ENCODE assay signal across 8 mouse cellular contexts in genomic region chr7:46846486-46847244, GRCm38 (mm10). TPM values are rescaled to one million over a fixed set of nuclear protein-coding genes. Genes with fewer than 3 reads are reported as not detected.
DNase-seq lines count a peak whose midpoint lies in the region; ATAC-seq and TF ChIP-seq lines count a peak whose summit lies in the region.

No protein-coding gene starts in this region.

- peak; percentile 59 to 75; a peak in 3 of 4 replicates for TF ChIP-seq POLR2A in MEL (IDR thresholded peaks at IDR 0.05; ENCODE audit: control insufficient read depth in 1 of 2, insufficient read depth in 1 of 2, low read depth in 1 of 2, low read length in 2 of 2, poor library complexity in 1 of 2)

- peak; percentile 90 for DNase-seq in MEL (ENCODE audit: low read depth, low spot score)
- peak; percentile 85 for DNase-seq in forebrain, embryonic 14.5 days (ENCODE audit: low spot score)
- DNase-seq in heart, postnatal 14 days: peak; percentile 52 to 64
- DNase-seq in kidney, postnatal 4 days: peak; percentile 72 to 84
- peak; percentile 83 for DNase-seq in lung, embryonic 14.5 days
- DNase-seq in thymus, adult 18-20 months: peak; percentile 60 to 71

- TF ChIP-seq EP300 in MEL (IDR thresholded peaks at IDR 0.05; ENCODE audit: low read depth in 1 of 2, low read length in 2 of 2): no peak; a peak in 1 of 4 replicates

- H3K4me3 ChIP-seq in MEL (ENCODE audit: control insufficient read depth in 1 of 2, insufficient read depth in 1 of 2, low read depth in 2 of 2, low read length in 2 of 2): peak overlapping the region; percentile 84 to 94
- peak overlapping the region; percentile 72 for H3K4me3 ChIP-seq in forebrain, embryonic 14.5 days (ENCODE audit: low read depth, low read length)
- peak overlapping the region; percentile 64 for H3K4me3 ChIP-seq in lung, embryonic 14.5 days (ENCODE audit: low read depth, low read length)

- intact Hi-C loops in heart, postnatal 14 days (cut with DNase I): loop anchor here (1.0 to 5.0 kb wide), 3 partner anchors 51 to 161 kb away; partner anchors contain the start of genes Spty2d1 and Tsg101

- TF ChIP-seq RAD21 in MEL (IDR thresholded peaks at IDR 0.05; ENCODE audit: low read depth, low read length): no peak

- peak overlapping the region; percentile 94 for H3K9ac ChIP-seq in MEL (ENCODE audit: control insufficient read depth, low read depth, low read length, poor library complexity, severe bottlenecking)
- H3K9ac ChIP-seq in forebrain, embryonic 14.5 days (ENCODE audit: low read length): peak overlapping the region; percentile 89
- H3K9ac ChIP-seq in lung, embryonic 14.5 days: peak overlapping the region; percentile 88

- peak overlapping the region; percentile 84 for H3K4me2 ChIP-seq in forebrain, embryonic 14.5 days (ENCODE audit: low read length)
- peak overlapping the region; percentile 93 for H3K4me2 ChIP-seq in lung, embryonic 14.5 days

- no peaks in the 10 kb centered on the region for H3K27me3 ChIP-seq in MEL (ENCODE audit: control insufficient read depth in 1 of 2, insufficient read depth in 2 of 2, low read length in 2 of 2)
- no peaks in the 10 kb centered on the region for H3K27me3 ChIP-seq in forebrain, embryonic 14.5 days (replicated peaks; ENCODE audit: control insufficient read depth, insufficient read depth, low read length)
- H3K27me3 ChIP-seq in lung, embryonic 14.5 days (ENCODE audit: insufficient read depth, low read length): no peaks in the 10 kb centered on the region

- peaks cover 0 to 11% of the 10 kb centered on the region in 2 experiments for H3K4me1 ChIP-seq in MEL (ENCODE audit: control insufficient read depth in 1 of 2, insufficient read depth in 2 of 2, low read length in 2 of 2)
- H3K4me1 ChIP-seq in forebrain, embryonic 14.5 days (ENCODE audit: control insufficient read depth, insufficient read depth, low read length): no peaks in the 10 kb centered on the region; the same call in 1 of the 2 replicates
- H3K4me1 ChIP-seq in lung, embryonic 14.5 days (ENCODE audit: insufficient read depth): peaks cover under 1% of the 10 kb centered on the region; the same call in 1 of the 2 replicates

- 2% methylated on average over 28 of the region's 28 CpGs for WGBS in forebrain, embryonic 14.5 days
- WGBS in lung, embryonic 14.5 days: 2% methylated on average over 28 of the region's 28 CpGs

- peaks cover 32% of the 10 kb centered on the region for H3K79me2 ChIP-seq in MEL (ENCODE audit: control insufficient read depth, insufficient read depth, low read length, poor library complexity)

- H3K27ac ChIP-seq in MEL (ENCODE audit: control insufficient read depth, low read depth, low read length): peak overlapping the region; percentile 86
- peak overlapping the region; percentile 78; the same call in 1 of the 2 replicates for H3K27ac ChIP-seq in forebrain, embryonic 14.5 days (ENCODE audit: low read depth, low read length)
- peak overlapping the region; percentile 95 for H3K27ac ChIP-seq in lung, embryonic 14.5 days (ENCODE audit: low read depth)

- no peaks in the 10 kb centered on the region for H3K9me3 ChIP-seq in MEL (replicated peaks; ENCODE audit: insufficient read depth, low read length)
- no peaks in the 10 kb centered on the region for H3K9me3 ChIP-seq in forebrain, embryonic 14.5 days (replicated peaks; ENCODE audit: control insufficient read depth, low read length)
- no peaks in the 10 kb centered on the region for H3K9me3 ChIP-seq in lung, embryonic 14.5 days (ENCODE audit: low read depth, low read length)

- H3K36me3 ChIP-seq in MEL (ENCODE audit: control insufficient read depth in 1 of 2, insufficient read depth in 2 of 2, low read length in 2 of 2): peaks cover 20 to 28% of the 10 kb centered on the region in 2 experiments
- H3K36me3 ChIP-seq in forebrain, embryonic 14.5 days (ENCODE audit: control insufficient read depth, insufficient read depth, low read length): peaks cover 39% of the 10 kb centered on the region
- peaks cover 42% of the 10 kb centered on the region for H3K36me3 ChIP-seq in lung, embryonic 14.5 days (ENCODE audit: insufficient read depth)

- TF ChIP-seq CTCF in MEL (IDR thresholded peaks at IDR 0.05 in 2 of 3, conservative IDR thresholded peaks at IDR 0.05 in 1 of 3; ENCODE audit: control insufficient read depth in 1 of 3, insufficient read depth in 1 of 3, low read depth in 2 of 3, low read length in 3 of 3, poor library complexity in 1 of 3, severe bottlenecking in 1 of 3): peak in 2 of 3 experiments; percentile 23 to 25; a peak in 3 of 6 replicates
- TF ChIP-seq CTCF in lung, embryonic 14.5 days (IDR thresholded peaks at IDR 0.05; ENCODE audit: low read depth): peak; percentile 60

- 0 out of 2 replicates have a peak, but pooled peaks have one; percentile 53 for ATAC-seq in cerebellum, adult (ENCODE audit: insufficient number of reproducible peaks, low FRiP score, low TSS enrichment)
- ATAC-seq in forebrain, embryonic 14.5 days: peak; percentile 54
- peak; percentile 28; the same call in 1 of the 2 replicates for ATAC-seq in lung, embryonic 14.5 days (ENCODE audit: insufficient read depth)
- ATAC-seq in neutrophil, adult 5-6 weeks (ENCODE audit: extremely low read depth, insufficient number of reproducible peaks, low FRiP score, poor library complexity, severe bottlenecking): peak; percentile 33; the same call in 1 of the 2 replicates

TF ChIP-seq in MEL, 35 proteins besides CTCF, POLR2A, EP300 and RAD21 (continues in another document):
- 0 out of 2 replicates have a peak, but pooled peaks have one; percentile 9 for TF ChIP-seq SMC3 (IDR thresholded peaks at IDR 0.05; ENCODE audit: low read depth, low read length)
- TF ChIP-seq ZKSCAN1 (IDR thresholded peaks at IDR 0.05; ENCODE audit: low read depth, low read length): no peak
- no peak for TF ChIP-seq USF2 (IDR thresholded peaks at IDR 0.05; ENCODE audit: borderline replicate concordance in 1 of 2, insufficient read depth in 1 of 2, low read depth in 1 of 2, low read length in 2 of 2)
- TF ChIP-seq MAFK (IDR thresholded peaks at IDR 0.05; ENCODE audit: borderline replicate concordance, low read depth, low read length): no peak
- TF ChIP-seq NELFE (IDR thresholded peaks at IDR 0.05; ENCODE audit: low read depth, low read length): peak; percentile 61
- peak; percentile 45; the same call in 1 of the 2 replicates for TF ChIP-seq MAZ (IDR thresholded peaks at IDR 0.05; ENCODE audit: low read depth, low read length)
- TF ChIP-seq CHD2 (IDR thresholded peaks at IDR 0.05; ENCODE audit: low read length): no peak
- TF ChIP-seq POLR2AphosphoS2 (IDR thresholded peaks at IDR 0.05; ENCODE audit: low read length): peak; percentile 73
- TF ChIP-seq HCFC1 (IDR thresholded peaks at IDR 0.05; ENCODE audit: low read depth, low read length): no peak
- TF ChIP-seq ZMIZ1 (IDR thresholded peaks at IDR 0.05; ENCODE audit: low read depth, low read length): peak; percentile 51; the same call in 1 of the 2 replicates
- no peak for TF ChIP-seq KAT2A (conservative IDR thresholded peaks at IDR 0.05; ENCODE audit: low read depth, low read length)
- no peak for TF ChIP-seq GATA1 (IDR thresholded peaks at IDR 0.05; ENCODE audit: low read depth, low read length)
- peak; percentile 59 for TF ChIP-seq SIN3A (IDR thresholded peaks at IDR 0.05; ENCODE audit: low read length)
- no peak for TF ChIP-seq BHLHE40 (IDR thresholded peaks at IDR 0.05; ENCODE audit: borderline replicate concordance, low read depth, low read length)
- no peak for TF ChIP-seq POLR2AphosphoS5 (IDR thresholded peaks at IDR 0.05; ENCODE audit: borderline replicate concordance, low read depth, low read length)
- TF ChIP-seq ZC3H11A (IDR thresholded peaks at IDR 0.05; ENCODE audit: low read depth, low read length): no peak
- TF ChIP-seq TAL1 (IDR thresholded peaks at IDR 0.05; ENCODE audit: low read length): no peak
- TF ChIP-seq MYC (IDR thresholded peaks at IDR 0.05; ENCODE audit: low read depth, low read length): peak; percentile 77
- TF ChIP-seq E2F4 (IDR thresholded peaks at IDR 0.05; ENCODE audit: borderline replicate concordance, low read depth, low read length): no peak

RNA-seq across cellular contexts. Expression of gene Ldha, which starts 5.4 kb away (rescaled TPM):
- 1,212 and 1,976 TPM in 2 replicates for total RNA-seq in MEL (2012; rRNA removed)
- polyA plus RNA-seq in MEL (2012; ENCODE audit: insufficient read depth in 1 of 2, insufficient read length in 2 of 2, low read depth in 1 of 2, low replicate concordance in 2 of 2, missing spikeins in 1 of 2): 1,000 to 10,000 TPM in 1 of 2 experiments, 100 to 1,000 TPM in 1; 613 to 2,637 TPM
- 724 and 871 TPM in 2 replicates for polyA plus RNA-seq in forebrain, embryonic 14.5 days (2014; fragmentation: Nextera tagmentation; extraction: Ambion mirVana)
- 100 to 1,000 TPM; 746 to 778 TPM for total RNA-seq in heart, postnatal 14 days (2021)
- 1,903 and 1,950 TPM in 2 replicates for polyA plus RNA-seq in lung, embryonic 14.5 days (2014; fragmentation: Nextera tagmentation; extraction: Ambion mirVana)
- total RNA-seq in neutrophil, adult 5-6 weeks (2017): 195 and 216 TPM in 2 replicates

RNA-seq across cellular contexts. Expression of gene Ldhc, which starts 14.3 kb away (rescaled TPM):
- not detected in 2 replicates for total RNA-seq in MEL (2012; rRNA removed)
- not detected for polyA plus RNA-seq in MEL (2012; ENCODE audit: insufficient read depth in 1 of 2, insufficient read length in 2 of 2, low read depth in 1 of 2, low replicate concordance in 2 of 2, missing spikeins in 1 of 2)
- polyA plus RNA-seq in forebrain, embryonic 14.5 days (2014; fragmentation: Nextera tagmentation; extraction: Ambion mirVana): not detected in 2 replicates
- not detected for total RNA-seq in heart, postnatal 14 days (2021)
- 0.13 TPM in 1 of 2 replicates, not detected in the other for polyA plus RNA-seq in lung, embryonic 14.5 days (2014; fragmentation: Nextera tagmentation; extraction: Ambion mirVana)
- total RNA-seq in neutrophil, adult 5-6 weeks (2017): 2.0 TPM in 1 of 2 replicates, not detected in the other

RNA-seq across cellular contexts. Expression of gene Gtf2h1, which starts 50.8 kb away (rescaled TPM):
- 122 and 142 TPM in 2 replicates for total RNA-seq in MEL (2012; rRNA removed)
- polyA plus RNA-seq in MEL (2012; ENCODE audit: insufficient read depth in 1 of 2, insufficient read length in 2 of 2, low read depth in 1 of 2, low replicate concordance in 2 of 2, missing spikeins in 1 of 2): 100 to 1,000 TPM in 1 of 2 experiments, not detected in 1; 105 TPM
- polyA plus RNA-seq in forebrain, embryonic 14.5 days (2014; fragmentation: Nextera tagmentation; extraction: Ambion mirVana): 53.1 and 56.7 TPM in 2 replicates
- total RNA-seq in heart, postnatal 14 days (2021): 10 to 100 TPM; 18.2 to 19.0 TPM
- 41.7 and 47.1 TPM in 2 replicates for polyA plus RNA-seq in lung, embryonic 14.5 days (2014; fragmentation: Nextera tagmentation; extraction: Ambion mirVana)
- total RNA-seq in neutrophil, adult 5-6 weeks (2017): 46.4 and 57.8 TPM in 2 replicates

RNA-seq across cellular contexts. Expression of gene Hps5, which starts 50.8 kb away (rescaled TPM):
- 15.5 and 19.3 TPM in 2 replicates for total RNA-seq in MEL (2012; rRNA removed)
- polyA plus RNA-seq in MEL (2012; ENCODE audit: insufficient read depth in 1 of 2, insufficient read length in 2 of 2, low read depth in 1 of 2, low replicate concordance in 2 of 2, missing spikeins in 1 of 2): 10 to 100 TPM in 1 of 2 experiments, not detected in 1; 20.2 TPM
- polyA plus RNA-seq in forebrain, embryonic 14.5 days (2014; fragmentation: Nextera tagmentation; extraction: Ambion mirVana): 10.1 and 11.3 TPM in 2 replicates
- 10 to 100 TPM in 1 of 2 experiments, 1 to 10 TPM in 1; 8.0 to 12.5 TPM for total RNA-seq in heart, postnatal 14 days (2021)
- 19.2 and 24.5 TPM in 2 replicates for polyA plus RNA-seq in lung, embryonic 14.5 days (2014; fragmentation: Nextera tagmentation; extraction: Ambion mirVana)
- 48.5 and 56.5 TPM in 2 replicates for total RNA-seq in neutrophil, adult 5-6 weeks (2017)

Comparison
In these comparisons a context has a peak if more than half of its experiments do, and no peak if none do; other contexts are left out.
1. Peak in every context shown above with its lines: DNase-seq, ATAC-seq, H3K4me3 ChIP-seq and H3K27ac ChIP-seq.